8 mouse cellular contexts compared by ENCODE assay signal in genomic region chr2:152829367-152829881, GRCm38 (mm10). TPM values are rescaled to one million over a fixed set of nuclear protein-coding genes. Genes with fewer than 3 reads are reported as not detected.
A peak's percentile ranks its signal among the peaks of the same experiment; 100 is the strongest.
DNase-seq lines count a peak whose midpoint lies in the region; ATAC-seq and TF ChIP-seq lines count a peak whose summit lies in the region.

No protein-coding gene starts in this region.

- 68% methylated on average over 23 of the region's 23 CpGs for WGBS in forebrain, postnatal 0 days
- WGBS in lung, embryonic 14.5 days, result 59% methylated on average over 23 of the region's 23 CpGs

- H3K4me3 ChIP-seq in forebrain, postnatal 0 days (ENCODE audit: low read depth, low read length), result peak overlapping the region; percentile 93
- peak overlapping the region; percentile 60 for H3K4me3 ChIP-seq in lung, embryonic 14.5 days (ENCODE audit: low read depth, low read length)

- no peak for TF ChIP-seq CTCF in forebrain, postnatal 0 days (IDR thresholded peaks at IDR 0.05; ENCODE audit: low read depth)
- no peak for TF ChIP-seq CTCF in lung, embryonic 14.5 days (IDR thresholded peaks at IDR 0.05; ENCODE audit: low read depth)

- DNase-seq in layer of hippocampus, adult 11-12 months (ENCODE audit: low spot score), result peak; percentile 43
- DNase-seq in layer of hippocampus, adult 9-10 months (ENCODE audit: low spot score), result no peak
- DNase-seq in adipocyte (ENCODE audit: low spot score), result peak; percentile 47
- peak; percentile 24 for DNase-seq in forebrain, postnatal 0 days
- peak; percentile 69 for DNase-seq in kidney, adult 9 months
- no peak for DNase-seq in lung, embryonic 14.5 days
- peak; percentile 55 for DNase-seq in thymus, postnatal 25 days
- no peak for DNase-seq in spleen, postnatal 36 days (ENCODE audit: low spot score in 2 of 2)

- H3K36me3 ChIP-seq in forebrain, postnatal 0 days (ENCODE audit: insufficient read depth), result no peaks in the 10 kb centered on the region; the same call in none of the 2 replicates
- H3K36me3 ChIP-seq in lung, embryonic 14.5 days (ENCODE audit: insufficient read depth), result peaks cover 16% of the 10 kb centered on the region; the same call in 1 of the 2 replicates

- H3K27me3 ChIP-seq in forebrain, postnatal 0 days (ENCODE audit: insufficient read depth, low read length), result no peaks in the 10 kb centered on the region
- H3K27me3 ChIP-seq in lung, embryonic 14.5 days (ENCODE audit: insufficient read depth, low read length), result no peaks in the 10 kb centered on the region

- no peaks in the 10 kb centered on the region for H3K9me3 ChIP-seq in forebrain, postnatal 0 days (ENCODE audit: low read length)
- H3K9me3 ChIP-seq in lung, embryonic 14.5 days (ENCODE audit: low read depth, low read length), result no peaks in the 10 kb centered on the region

- peaks cover 49% of the 10 kb centered on the region for H3K4me1 ChIP-seq in forebrain, postnatal 0 days (ENCODE audit: insufficient read depth)
- peaks cover 34% of the 10 kb centered on the region for H3K4me1 ChIP-seq in lung, embryonic 14.5 days (ENCODE audit: insufficient read depth)

- no peak overlapping the region for H3K27ac ChIP-seq in forebrain, postnatal 0 days (ENCODE audit: low read depth, low read length)
- peak overlapping the region; percentile 99 for H3K27ac ChIP-seq in lung, embryonic 14.5 days (ENCODE audit: low read depth)

- H3K9ac ChIP-seq in forebrain, postnatal 0 days, result peak overlapping the region; percentile 96
- peak overlapping the region; percentile 83 for H3K9ac ChIP-seq in lung, embryonic 14.5 days

- peak overlapping the region; percentile 85 for H3K4me2 ChIP-seq in forebrain, postnatal 0 days (ENCODE audit: low read depth)
- H3K4me2 ChIP-seq in lung, embryonic 14.5 days, result peak overlapping the region; percentile 80

- no peak for ATAC-seq in forebrain, postnatal 0 days
- ATAC-seq in lung, embryonic 14.5 days (ENCODE audit: insufficient read depth), result no peak

RNA-seq across cellular contexts. Expression of gene Bcl2l1, which starts 2.1 kb away (rescaled TPM):
- 152 and 157 TPM in 2 replicates for total RNA-seq in forebrain, postnatal 0 days (2014; rRNA removed)
- polyA plus RNA-seq in forebrain, postnatal 0 days (2015; fragmentation: Nextera tagmentation; extraction: Ambion mirVana), result 173 and 175 TPM in 2 replicates
- polyA plus RNA-seq in lung, embryonic 14.5 days (2014; fragmentation: Nextera tagmentation; extraction: Ambion mirVana), result 102 and 103 TPM in 2 replicates

RNA-seq across cellular contexts. Expression of gene Tpx2, which starts 18.3 kb away (rescaled TPM):
- 10.5 and 22.5 TPM in 2 replicates for total RNA-seq in forebrain, postnatal 0 days (2014; rRNA removed)
- 11.0 and 11.2 TPM in 2 replicates for polyA plus RNA-seq in forebrain, postnatal 0 days (2015; fragmentation: Nextera tagmentation; extraction: Ambion mirVana)
- polyA plus RNA-seq in lung, embryonic 14.5 days (2014; fragmentation: Nextera tagmentation; extraction: Ambion mirVana), result 126 and 128 TPM in 2 replicates

Comparison
In these comparisons a context has a peak if more than half of its experiments do, and no peak if none do; other contexts are left out.
1. DNase-seq: peak in layer of hippocampus, adult 11-12 months (single experiment), adipocyte (single experiment), forebrain, postnatal 0 days (single experiment), kidney, adult 9 months (single experiment) and thymus, postnatal 25 days (single experiment); none in layer of hippocampus, adult 9-10 months (single experiment), lung, embryonic 14.5 days (single experiment) and spleen, postnatal 36 days (0 of 2).
2. RNA of gene Tpx2, which starts 18.3 kb away (polyA plus RNA-seq): 126 to 128 TPM in lung, embryonic 14.5 days; 11.0 to 11.2 TPM in forebrain, postnatal 0 days; every median in the first group is over 10 times any median in the second.